27 mouse cellular contexts compared by ENCODE assay signal in the genomic region with DNA sequence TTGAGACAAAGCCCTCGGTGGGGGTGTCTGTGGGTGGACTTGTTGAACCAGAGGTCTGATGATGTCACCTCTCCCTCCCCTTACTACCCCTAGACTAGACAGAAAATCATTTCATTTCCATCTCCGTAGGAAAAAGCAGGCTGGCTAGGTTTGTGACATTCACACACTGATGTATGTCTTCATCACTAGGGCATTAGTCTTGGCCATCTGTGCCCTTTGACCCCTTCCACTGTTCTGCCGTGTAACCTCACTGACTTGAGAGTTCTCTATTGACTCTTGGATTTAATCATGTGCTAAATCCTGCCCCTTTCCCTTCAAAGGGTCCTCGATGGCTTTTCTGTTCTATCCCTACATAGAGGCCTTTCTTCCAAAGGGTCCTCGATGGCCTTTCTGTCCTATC.
"Had no signal": no experiment of that assay in that cellular context is flagged by ENCODE, and none has a peak within 500 bp of the region (broad histone marks: within the 10 kb centered on the region; RNA-seq: fewer than 3 reads in every experiment).

No protein-coding gene starts in this region.

- ATAC-seq: hindbrain, embryonic 16.5 days; inflammation-experienced regulatory T-cells, adult 6 months; intestine, embryonic 16.5 days had no signal

- H3K27me3 ChIP-seq: heart, embryonic 12.5 days; hindbrain, embryonic 12.5 days; limb, embryonic 12.5 days; liver, embryonic 13.5 days; liver, embryonic 15.5 days had no signal

- DNase-seq: gastrocnemius, adult 2 months; gastrocnemius, postnatal 10 days; gastrocnemius, postnatal 25 days; heart, adult 18-20 months; heart, postnatal 10 days; heart, postnatal 4 days; kidney, adult 18-20 months; kidney, adult 8-10 months; kidney, postnatal 10 days; kidney, postnatal 25 days; kidney, postnatal 4 days; liver; liver, embryonic 13.5 days had no signal

- H3K27ac ChIP-seq: gastrocnemius, adult 2 months; heart, embryonic 10.5 days; hindbrain, embryonic 10.5 days; hindbrain, embryonic 12.5 days; hindbrain, embryonic 14.5 days; layer of hippocampus, adult 2 months; left cerebral cortex, adult 2 months; limb, embryonic 10.5 days; limb, embryonic 12.5 days; liver, embryonic 13.5 days; liver, embryonic 15.5 days had no signal

- H3K9ac ChIP-seq: heart, embryonic 12.5 days; hindbrain, embryonic 12.5 days; hindbrain, embryonic 14.5 days; limb, embryonic 12.5 days; liver, embryonic 13.5 days; liver, embryonic 15.5 days had no signal

- H3K36me3 ChIP-seq: liver, embryonic 13.5 days; liver, embryonic 15.5 days had no signal

- H3K4me1 ChIP-seq: limb, embryonic 12.5 days; liver, embryonic 13.5 days; liver, embryonic 15.5 days had no signal

- H3K4me2 ChIP-seq: heart, embryonic 12.5 days; hindbrain, embryonic 12.5 days; hindbrain, embryonic 14.5 days; limb, embryonic 12.5 days; liver, embryonic 11.5 days; liver, embryonic 13.5 days; liver, embryonic 15.5 days had no signal

- H3K4me3 ChIP-seq: gastrocnemius, adult 2 months; heart, embryonic 10.5 days; heart, embryonic 12.5 days; hindbrain, embryonic 10.5 days; hindbrain, embryonic 12.5 days; layer of hippocampus, adult 2 months; left cerebral cortex, adult 2 months; limb, embryonic 10.5 days; limb, embryonic 12.5 days; liver, embryonic 13.5 days; liver, embryonic 15.5 days had no signal

- H3K9me3 ChIP-seq: heart, embryonic 10.5 days; heart, embryonic 12.5 days; hindbrain, embryonic 10.5 days; hindbrain, embryonic 12.5 days; limb, embryonic 10.5 days; liver, embryonic 13.5 days; liver, embryonic 15.5 days had no signal
